Comparison of ENCODE assay signal across 26 mouse cellular contexts in genomic region chr16:45435591-45435990, GRCm38 (mm10). TPM values are rescaled to one million over a fixed set of nuclear protein-coding genes. Genes with fewer than 3 reads are reported as not detected.
DNase-seq lines count a peak whose midpoint lies in the region; ATAC-seq and TF ChIP-seq lines count a peak whose summit lies in the region.
"Had no signal": no experiment of that assay in that cellular context is flagged by ENCODE, and none has a peak within 500 bp of the region (broad histone marks: within the 10 kb centered on the region; RNA-seq: fewer than 3 reads in every experiment).

No protein-coding gene starts in this region.

- no peaks in the 10 kb centered on the region for H3K4me1 ChIP-seq in embryonic facial prominence, embryonic 11.5 days (ENCODE audit: control insufficient read depth, insufficient read depth, low read length)
- H3K4me1 ChIP-seq in embryonic facial prominence, embryonic 10.5 days, result no peaks in the 10 kb centered on the region
- H3K4me1 ChIP-seq in lung, embryonic 14.5 days (ENCODE audit: insufficient read depth), result no peaks in the 10 kb centered on the region
- H3K4me1 ChIP-seq in lung, postnatal 0 days (ENCODE audit: insufficient read depth, low read depth, low read length), result no peaks in the 10 kb centered on the region
- H3K4me1 ChIP-seq: embryonic facial prominence, embryonic 12.5 days; forebrain, embryonic 12.5 days; forebrain, embryonic 15.5 days; hindbrain, embryonic 12.5 days; hindbrain, embryonic 15.5 days had no signal

- H3K9me3 ChIP-seq in embryonic facial prominence, embryonic 11.5 days (replicated peaks; ENCODE audit: control insufficient read depth, low read length), result no peaks in the 10 kb centered on the region
- H3K9me3 ChIP-seq in embryonic facial prominence, embryonic 10.5 days, result no peaks in the 10 kb centered on the region
- no peaks in the 10 kb centered on the region for H3K9me3 ChIP-seq in lung, embryonic 14.5 days (ENCODE audit: low read depth, low read length)
- H3K9me3 ChIP-seq in lung, postnatal 0 days (ENCODE audit: low read length), result no peaks in the 10 kb centered on the region
- H3K9me3 ChIP-seq: embryonic facial prominence, embryonic 12.5 days; forebrain, embryonic 12.5 days; forebrain, embryonic 15.5 days; hindbrain, embryonic 12.5 days; hindbrain, embryonic 15.5 days had no signal

- no peak overlapping the region for H3K9ac ChIP-seq in embryonic facial prominence, embryonic 11.5 days (replicated peaks; ENCODE audit: low read length)
- no peak overlapping the region for H3K9ac ChIP-seq in lung, embryonic 14.5 days
- no peak overlapping the region for H3K9ac ChIP-seq in lung, postnatal 0 days (replicated peaks; ENCODE audit: low read depth)
- H3K9ac ChIP-seq: embryonic facial prominence, embryonic 12.5 days; forebrain, embryonic 12.5 days; forebrain, embryonic 15.5 days; hindbrain, embryonic 12.5 days; hindbrain, embryonic 15.5 days had no signal

- no peak overlapping the region for H3K4me2 ChIP-seq in embryonic facial prominence, embryonic 11.5 days (ENCODE audit: low read depth, low read length)
- no peak overlapping the region for H3K4me2 ChIP-seq in lung, embryonic 14.5 days
- H3K4me2 ChIP-seq in lung, postnatal 0 days (replicated peaks; ENCODE audit: low read depth, low read length), result no peak overlapping the region
- H3K4me2 ChIP-seq: embryonic facial prominence, embryonic 12.5 days; forebrain, embryonic 12.5 days; forebrain, embryonic 15.5 days; heart, embryonic 11.5 days; hindbrain, embryonic 12.5 days; hindbrain, embryonic 15.5 days had no signal

- TF ChIP-seq CTCF in lung, embryonic 14.5 days (IDR thresholded peaks at IDR 0.05; ENCODE audit: low read depth), result no peak
- no peak for TF ChIP-seq CTCF in lung, postnatal 0 days (IDR thresholded peaks at IDR 0.05)

- ATAC-seq in embryonic facial prominence, embryonic 11.5 days (replicated peaks; ENCODE audit: insufficient number of reproducible peaks, low FRiP score, low TSS enrichment, low read depth), result no peak
- ATAC-seq in lung, embryonic 14.5 days (ENCODE audit: insufficient read depth), result peak; percentile 80; the same call in 1 of the 2 replicates
- ATAC-seq in lung, postnatal 0 days, result peak; percentile 72
- ATAC-seq: activated CD4-positive, CD25-positive, alpha-beta regulatory T cell, adult 4 months; forebrain, embryonic 15.5 days had no signal

- H3K27me3 ChIP-seq in embryonic facial prominence, embryonic 11.5 days (ENCODE audit: control insufficient read depth, insufficient read depth, low read length), result no peaks in the 10 kb centered on the region
- no peaks in the 10 kb centered on the region for H3K27me3 ChIP-seq in embryonic facial prominence, embryonic 10.5 days (replicated peaks; ENCODE audit: low read depth, poor library complexity, severe bottlenecking)
- no peaks in the 10 kb centered on the region for H3K27me3 ChIP-seq in lung, embryonic 14.5 days (ENCODE audit: insufficient read depth, low read length)
- no peaks in the 10 kb centered on the region for H3K27me3 ChIP-seq in lung, postnatal 0 days (replicated peaks; ENCODE audit: insufficient read depth, low read length)
- H3K27me3 ChIP-seq: embryonic facial prominence, embryonic 12.5 days; forebrain, embryonic 12.5 days; forebrain, embryonic 15.5 days; hindbrain, embryonic 12.5 days; hindbrain, embryonic 15.5 days had no signal

- TF ChIP-seq EP300 in lung, postnatal 0 days (IDR thresholded peaks at IDR 0.05), result no peak

- no peaks in the 10 kb centered on the region for H3K36me3 ChIP-seq in embryonic facial prominence, embryonic 11.5 days (replicated peaks; ENCODE audit: control insufficient read depth, insufficient read depth, low read depth, low read length)
- no peaks in the 10 kb centered on the region for H3K36me3 ChIP-seq in embryonic facial prominence, embryonic 10.5 days (replicated peaks)
- H3K36me3 ChIP-seq in lung, embryonic 14.5 days (ENCODE audit: insufficient read depth), result no peaks in the 10 kb centered on the region
- H3K36me3 ChIP-seq in lung, postnatal 0 days (ENCODE audit: insufficient read depth, low read length), result no peaks in the 10 kb centered on the region
- H3K36me3 ChIP-seq: embryonic facial prominence, embryonic 12.5 days; forebrain, embryonic 12.5 days; forebrain, embryonic 15.5 days; hindbrain, embryonic 12.5 days; hindbrain, embryonic 15.5 days had no signal

- H3K27ac ChIP-seq in embryonic facial prominence, embryonic 11.5 days (replicated peaks; ENCODE audit: low read depth, low read length), result no peak overlapping the region
- no peak overlapping the region for H3K27ac ChIP-seq in embryonic facial prominence, embryonic 10.5 days (replicated peaks)
- H3K27ac ChIP-seq in lung, embryonic 14.5 days (ENCODE audit: low read depth), result no peak overlapping the region
- no peak overlapping the region for H3K27ac ChIP-seq in lung, postnatal 0 days (ENCODE audit: low read length)
- H3K27ac ChIP-seq: embryonic facial prominence, embryonic 12.5 days; forebrain, embryonic 12.5 days; forebrain, embryonic 15.5 days; hindbrain, embryonic 12.5 days; hindbrain, embryonic 15.5 days had no signal

- no peak overlapping the region for H3K4me3 ChIP-seq in embryonic facial prominence, embryonic 11.5 days (ENCODE audit: low read depth, low read length)
- H3K4me3 ChIP-seq in embryonic facial prominence, embryonic 10.5 days, result no peak overlapping the region
- no peak overlapping the region for H3K4me3 ChIP-seq in lung, embryonic 14.5 days (ENCODE audit: low read depth, low read length)
- no peak overlapping the region for H3K4me3 ChIP-seq in lung, postnatal 0 days (ENCODE audit: low read depth, low read length)
- H3K4me3 ChIP-seq: embryonic facial prominence, embryonic 12.5 days; erythroblast, embryonic 14.5 days; forebrain, embryonic 12.5 days; forebrain, embryonic 15.5 days; hindbrain, embryonic 12.5 days; hindbrain, embryonic 15.5 days had no signal

- peak; percentile 15 for DNase-seq in embryonic facial prominence, embryonic 11.5 days (ENCODE audit: low spot score)
- DNase-seq in embryonic facial prominence, embryonic 10.5 days (ENCODE audit: low spot score), result no peak
- peak; percentile 70 for DNase-seq in lung, embryonic 14.5 days
- no peak for DNase-seq in lung, postnatal 10 days
- peak; percentile 52 for DNase-seq in lung, postnatal 0 days (ENCODE audit: low spot score)
- DNase-seq in lung, postnatal 14 days, result no peak
- DNase-seq: adrenal gland, adult 8-10 months; adrenal gland, postnatal 25 days; cerebellum, adult 11-12 months; cerebellum, adult 8-10 months; cerebellum, postnatal 10 days; cerebellum, postnatal 36 days; embryo, embryonic 11 days; gastrocnemius, postnatal 14 days; heart, adult 11 months had no signal

RNA-seq across cellular contexts. Expression of gene Cd200, which starts 26.7 kb away (rescaled TPM):
- 22.3 and 24.0 TPM in 2 replicates for polyA plus RNA-seq in embryonic facial prominence, embryonic 11.5 days (2014; fragmentation: Nextera tagmentation; extraction: Ambion mirVana)
- 6.6 and 8.1 TPM in 2 replicates for polyA plus RNA-seq in embryonic facial prominence, embryonic 10.5 days (2016; fragmentation: Nextera tagmentation; extraction: Ambion mirVana)
- polyA plus RNA-seq in lung, embryonic 14.5 days (2014; fragmentation: Nextera tagmentation; extraction: Ambion mirVana), result 66.1 and 68.1 TPM in 2 replicates
- polyA plus RNA-seq in lung, postnatal 0 days (2015; fragmentation: Nextera tagmentation; extraction: Ambion mirVana), result 338 and 424 TPM in 2 replicates

RNA-seq across cellular contexts. Expression of gene Gm609, which starts 57.2 kb away (rescaled TPM):
- polyA plus RNA-seq in embryonic facial prominence, embryonic 11.5 days (2014; fragmentation: Nextera tagmentation; extraction: Ambion mirVana), result not detected in 2 replicates
- not detected in 2 replicates for polyA plus RNA-seq in embryonic facial prominence, embryonic 10.5 days (2016; fragmentation: Nextera tagmentation; extraction: Ambion mirVana)
- polyA plus RNA-seq in lung, embryonic 14.5 days (2014; fragmentation: Nextera tagmentation; extraction: Ambion mirVana), result not detected in 2 replicates
- polyA plus RNA-seq in lung, postnatal 0 days (2015; fragmentation: Nextera tagmentation; extraction: Ambion mirVana), result 0.07 TPM in 1 of 2 replicates, not detected in the other
- polyA plus RNA-seq: brain, embryonic 14.5 days; embryonic facial prominence, embryonic 12.5 days; erythroblast, embryonic 14.5 days; forebrain, embryonic 12.5 days; forebrain, embryonic 15.5 days; heart, embryonic 11.5 days; heart, embryonic 14.5 days; heart, postnatal 0 days; hindbrain, embryonic 12.5 days; hindbrain, embryonic 15.5 days had no signal

Comparison
In these comparisons a context has a peak if more than half of its experiments do, and no peak if none do; other contexts are left out.
1. DNase-seq: peak in embryonic facial prominence, embryonic 11.5 days (single experiment), lung, embryonic 14.5 days (single experiment) and lung, postnatal 0 days (single experiment); none in embryonic facial prominence, embryonic 10.5 days (single experiment), lung, postnatal 10 days (single experiment) and lung, postnatal 14 days (single experiment).